Mouse (Mus musculus): Measurements from ENCODE around the gene Rhobtb1. TPM values are rescaled to one million over a fixed set of nuclear protein-coding genes. Genes with fewer than 3 reads are reported as not detected.

Gene Rhobtb1
- total RNA-seq, 2 experiments from 2014 or later, result 8.8 to 11.4 TPM

DNA sequence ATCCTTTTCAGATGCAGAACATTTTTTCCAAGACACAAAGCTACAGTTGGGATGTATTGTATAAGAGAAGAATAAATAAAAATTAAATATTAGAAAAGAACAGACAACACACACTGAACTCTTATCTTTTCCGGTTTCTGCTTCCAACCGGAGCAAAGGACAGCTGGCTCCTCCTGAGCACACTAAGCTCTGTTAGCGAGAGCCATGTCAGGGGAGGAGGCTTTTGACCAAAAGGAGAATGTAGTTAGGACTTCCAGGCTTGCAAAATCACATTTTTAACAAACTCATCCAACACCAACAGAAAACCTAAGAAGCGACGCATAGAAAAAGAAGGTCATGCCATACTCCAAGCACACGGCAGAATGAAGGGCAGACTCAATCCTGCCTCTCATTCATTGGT lies 54.8 kb downstream of the Rhobtb1 start:
- intact Hi-C loops (cut with DNase I; ENCODE audit: low total_unique reads), result no loop called here
- no peak for DNase-seq

DNA sequence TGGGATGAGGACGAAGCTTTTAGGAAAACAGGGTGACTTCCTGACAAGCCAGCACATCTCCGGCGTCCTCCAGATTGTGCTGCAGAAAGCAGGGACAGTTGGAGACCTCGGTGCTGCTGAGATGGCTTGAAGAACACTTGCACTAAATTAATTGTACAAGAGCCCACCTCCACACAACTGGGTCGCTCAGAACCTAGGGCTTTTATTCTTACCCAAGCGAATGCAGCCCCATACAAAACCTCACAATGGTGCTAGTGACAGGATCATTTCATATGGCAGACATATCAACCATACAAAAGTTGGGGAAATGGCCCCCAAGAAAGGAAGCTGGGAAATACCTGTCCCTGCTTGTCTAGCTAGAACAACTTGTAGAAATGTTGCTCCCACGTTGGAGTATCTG lies 56.2 kb downstream of the Rhobtb1 start:
- intact Hi-C loops (cut with DNase I; ENCODE audit: low total_unique reads), result no loop called here
- DNase-seq, result no peak

DNA sequence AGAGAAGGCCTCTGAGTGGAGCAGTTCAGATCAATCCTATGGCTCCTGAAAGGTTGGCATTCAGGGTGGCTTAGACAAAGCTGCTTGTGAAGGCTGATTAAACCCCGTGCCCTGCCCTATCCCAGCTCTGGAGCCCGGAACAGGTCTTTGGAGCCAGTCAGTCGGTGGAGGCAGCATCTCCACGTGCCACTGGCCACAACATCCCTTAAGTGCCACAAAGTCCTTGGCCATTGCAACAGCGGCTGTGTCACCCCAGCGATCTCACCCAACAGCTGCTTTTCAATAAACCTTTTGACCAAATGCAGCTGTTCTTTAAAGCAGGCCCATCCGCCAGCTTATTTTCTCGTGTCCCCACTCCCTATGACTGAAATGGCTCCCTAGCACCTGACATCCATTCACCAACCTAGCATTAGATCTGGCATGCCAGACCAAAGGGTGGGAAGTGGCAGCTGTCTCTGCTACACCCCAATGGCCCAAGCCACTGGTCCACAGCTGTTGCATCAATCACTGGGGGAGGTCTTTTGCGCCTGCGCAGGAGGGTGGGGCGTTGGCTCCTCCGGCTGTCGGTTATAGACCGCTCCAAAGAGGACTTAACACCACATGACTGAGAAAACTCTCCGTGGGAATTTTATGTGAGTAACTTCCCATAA lies 56.9 kb downstream of the Rhobtb1 start:
- peak; percentile 87 for DNase-seq
- intact Hi-C loops (cut with DNase I; ENCODE audit: low total_unique reads), result no loop called here

DNA sequence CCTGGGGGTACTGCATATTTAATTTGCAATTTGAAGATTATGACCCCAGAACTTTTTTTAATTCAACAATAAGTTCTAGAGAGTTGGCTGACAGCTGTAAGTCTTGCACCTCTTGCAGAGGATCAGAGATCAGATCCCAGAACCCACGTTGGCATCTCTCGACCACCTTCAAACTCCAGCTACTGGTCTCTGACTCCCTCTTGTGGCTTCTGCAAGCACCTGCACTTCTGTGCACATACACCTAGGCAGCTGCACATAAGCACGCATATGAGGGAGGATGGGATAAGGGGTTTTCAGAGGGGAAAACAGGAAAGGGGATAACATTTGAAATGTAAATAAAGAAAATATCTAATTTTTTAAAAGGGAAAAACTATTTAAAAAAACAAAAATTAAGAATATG lies 57.5 kb downstream of the Rhobtb1 start:
- intact Hi-C loops (cut with DNase I; ENCODE audit: low total_unique reads), result no loop called here
- DNase-seq, result no peak

DNA sequence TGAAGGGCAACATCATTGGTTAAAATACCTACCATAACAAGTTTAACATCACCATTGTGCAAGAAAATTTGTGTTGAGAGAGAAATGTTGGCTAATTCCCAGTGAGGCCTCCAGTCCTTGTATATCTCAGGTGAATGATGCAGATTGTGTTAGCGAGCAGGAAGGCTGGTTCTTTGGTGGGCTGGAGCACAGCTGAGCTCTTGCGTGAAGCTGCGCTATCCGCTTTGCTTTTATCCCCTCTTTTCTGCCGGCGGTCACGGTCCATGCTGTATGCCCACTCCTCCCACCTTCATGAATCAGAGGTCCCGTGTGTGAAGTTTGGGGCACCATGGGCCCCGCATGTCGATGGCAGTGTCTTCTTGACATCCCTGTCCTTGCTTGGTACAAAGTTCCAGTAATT lies 58.8 kb downstream of the Rhobtb1 start:
- intact Hi-C loops (cut with DNase I; ENCODE audit: low total_unique reads), result no loop called here
- DNase-seq, result no peak

DNA sequence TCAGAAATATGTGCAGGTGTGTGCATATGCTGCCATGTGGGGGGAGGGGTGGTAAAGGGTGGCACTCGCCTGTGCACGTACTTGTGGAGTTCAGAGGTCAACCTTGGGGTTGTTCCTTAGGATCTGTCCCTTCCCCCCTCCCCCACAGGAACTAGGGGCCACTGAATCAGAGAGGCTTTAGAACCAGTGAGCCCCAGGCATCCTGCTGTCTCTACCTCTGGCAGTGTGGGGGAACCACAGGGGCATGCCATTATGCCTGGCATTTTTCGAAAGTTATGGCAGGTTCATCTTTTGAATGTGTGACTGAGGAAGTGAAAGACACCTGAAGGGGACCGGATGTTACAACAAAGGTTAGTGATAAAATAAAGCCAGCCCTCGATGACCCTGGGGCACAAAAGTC lies 59.4 kb downstream of the Rhobtb1 start:
- DNase-seq, result no peak
- intact Hi-C loops (cut with DNase I; ENCODE audit: low total_unique reads), result no loop called here

DNA sequence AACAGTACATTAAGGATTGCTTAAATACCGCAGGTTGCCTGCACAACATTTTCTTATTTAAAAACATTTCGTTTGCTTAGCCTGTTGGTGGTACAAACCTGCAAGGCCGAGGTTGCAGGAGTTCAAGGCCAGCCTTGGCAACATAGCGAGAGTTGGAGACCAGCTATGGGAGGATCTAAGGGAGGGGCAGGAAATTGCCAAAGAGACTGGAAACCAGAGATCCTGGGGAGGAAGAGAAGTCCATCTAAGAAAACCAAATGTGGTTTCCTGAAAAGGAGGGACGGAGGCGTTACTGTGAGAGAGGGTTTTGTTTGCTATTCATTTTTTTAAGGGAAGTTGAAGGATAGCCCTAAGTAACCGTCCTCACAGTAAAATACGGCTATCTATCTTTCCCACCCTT lies 60.3 kb downstream of the Rhobtb1 start:
- intact Hi-C loops (cut with DNase I; ENCODE audit: low total_unique reads), result no loop called here

DNA sequence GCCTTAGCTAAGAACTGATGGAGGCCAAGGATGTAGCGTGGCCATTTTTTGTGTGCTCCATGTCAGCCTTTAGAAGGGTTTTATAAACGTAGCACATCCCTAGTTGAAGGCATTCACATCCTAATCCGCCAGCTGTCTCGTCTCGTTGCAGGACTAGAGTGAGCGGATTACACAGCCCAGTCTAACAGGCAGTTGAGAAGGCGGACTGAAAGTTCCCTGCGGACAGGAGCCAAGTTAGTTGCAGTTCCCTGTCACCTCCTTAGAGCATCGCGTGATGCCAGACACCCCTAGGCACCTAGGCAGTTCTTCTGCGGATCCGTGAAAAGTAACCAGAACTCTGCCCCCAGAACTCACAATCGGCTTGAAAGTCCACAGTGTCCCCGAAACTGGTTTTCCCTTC lies 60.7 kb downstream of the Rhobtb1 start:
- intact Hi-C loops (cut with DNase I; ENCODE audit: low total_unique reads), result no loop called here
- peak; percentile 58 for DNase-seq

More for the DNA sequence above, 60.3 kb downstream of the Rhobtb1 start:
- DNase-seq, result peak; percentile 38

DNA sequence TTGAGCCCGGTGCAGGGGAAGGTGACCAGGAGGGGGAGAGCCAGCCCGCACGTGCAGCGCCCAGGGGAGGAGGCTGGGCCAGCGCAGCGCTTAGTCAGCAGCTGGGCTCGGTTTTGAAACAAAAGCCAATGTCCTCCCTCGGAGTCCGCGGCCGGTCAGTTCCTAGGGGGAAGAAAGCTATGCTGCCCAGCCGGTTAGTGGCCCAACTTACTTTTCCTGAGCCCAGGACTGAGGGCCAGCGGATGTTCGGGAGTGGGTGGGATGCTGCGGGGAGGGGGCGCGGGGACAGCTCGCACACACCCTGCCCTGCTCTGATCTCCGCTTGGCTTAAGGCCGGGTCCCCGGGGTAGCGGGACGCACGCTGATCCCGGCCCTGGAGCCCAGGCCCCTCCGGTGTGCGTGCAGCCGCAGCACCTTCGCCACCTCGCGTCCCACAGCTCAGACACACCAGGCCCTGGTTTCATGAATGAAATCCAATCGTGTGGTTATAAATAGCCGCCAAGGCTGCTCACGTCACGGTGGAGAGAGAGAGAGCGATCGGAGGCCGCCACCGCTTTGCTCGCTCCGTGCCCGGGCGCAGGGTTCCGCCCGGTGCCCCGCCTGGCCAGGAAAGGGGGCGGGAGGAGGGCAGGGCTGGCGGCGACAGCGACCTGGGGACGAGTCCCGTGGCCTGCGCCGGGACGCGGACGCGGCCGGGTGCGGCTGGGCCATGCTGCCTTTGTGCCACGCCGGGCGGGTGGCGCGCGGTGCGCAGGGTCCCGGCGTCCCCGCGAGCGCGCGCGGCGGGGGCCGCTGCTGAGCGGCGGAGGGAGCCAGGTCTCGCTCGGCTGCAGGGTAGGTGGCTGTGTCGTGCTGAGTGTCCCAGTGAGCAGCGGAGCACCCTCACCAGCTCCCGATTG lies 61.6 kb downstream of the Rhobtb1 start, which contains the start of gene A930033H14Rik:
Gene A930033H14Rik (minus strand): TSS at position 557 of the 899 bp plus-strand sequence.
- intact Hi-C loops (cut with DNase I; ENCODE audit: low total_unique reads), result no loop called here
- peak; percentile 89 for DNase-seq

DNA sequence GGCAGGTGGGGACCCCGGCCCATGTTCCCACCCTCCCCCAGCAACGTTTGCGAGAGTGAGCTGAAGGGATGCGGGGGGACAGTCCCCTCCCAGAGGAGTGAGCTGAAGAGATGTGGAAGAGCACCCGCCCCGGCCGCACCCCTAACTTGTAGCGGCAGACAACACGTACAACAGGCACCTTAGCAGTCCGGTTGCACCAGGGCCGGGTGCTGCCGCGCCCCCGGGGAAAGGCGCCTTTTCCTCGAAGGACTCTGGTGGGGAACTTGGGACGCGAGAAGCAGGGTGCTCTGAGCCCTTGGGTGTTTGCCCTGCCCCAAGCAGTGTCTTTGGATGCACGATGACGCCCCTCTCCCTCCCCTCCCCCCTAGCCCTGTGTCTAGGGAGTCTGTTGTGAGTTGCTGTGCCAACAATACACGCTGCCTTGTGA lies 62.2 kb downstream of the Rhobtb1 start:
- intact Hi-C loops (cut with DNase I; ENCODE audit: low total_unique reads), result no loop called here
- DNase-seq, result peak; percentile 43

DNA sequence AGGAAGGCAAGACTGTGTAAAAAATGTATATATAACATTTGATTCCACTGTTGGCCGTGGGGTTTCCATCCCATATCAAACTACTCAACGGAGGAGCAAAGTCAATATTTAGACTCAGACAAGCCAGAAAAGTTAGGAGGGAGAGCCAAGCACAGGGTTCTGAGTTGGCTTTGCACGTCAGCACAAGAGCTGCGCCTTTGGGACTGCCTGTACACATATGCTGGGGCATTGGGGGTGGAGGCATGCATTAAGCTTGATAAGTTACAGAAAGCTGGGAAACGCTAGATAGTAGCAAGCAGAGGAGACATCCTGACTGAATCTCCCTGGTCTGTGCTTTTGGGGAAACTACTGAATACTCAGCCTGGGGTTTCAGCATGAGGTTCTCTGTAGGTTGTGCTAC lies 62.8 kb downstream of the Rhobtb1 start:
- DNase-seq, result no peak
- intact Hi-C loops (cut with DNase I; ENCODE audit: low total_unique reads), result no loop called here

DNA sequence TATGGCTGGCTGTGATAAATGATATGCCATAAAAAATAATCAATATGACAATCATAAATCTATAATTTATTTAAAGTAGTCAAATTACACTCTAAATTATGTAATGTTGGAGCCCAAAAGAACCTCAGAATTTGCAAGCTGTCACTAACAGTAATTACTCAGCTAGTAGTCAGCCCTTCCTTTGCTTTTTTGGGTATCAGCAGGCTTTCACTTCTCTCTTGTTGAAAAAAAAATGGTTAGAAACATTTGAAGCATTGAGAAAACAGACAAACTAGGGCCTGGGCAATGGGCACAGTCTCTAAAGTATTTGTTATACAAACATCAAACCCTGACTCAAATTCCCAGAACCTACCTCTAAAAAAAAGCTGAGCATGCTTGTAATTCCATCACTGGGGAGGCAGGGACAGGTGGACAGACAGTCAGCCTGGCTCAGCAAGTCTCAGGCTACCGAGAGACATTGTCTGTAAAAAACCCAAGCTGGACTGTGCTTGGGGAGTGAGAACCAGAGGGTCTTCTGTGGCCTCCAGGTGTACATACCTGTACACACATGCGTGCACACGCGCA lies 66.0 kb downstream of the Rhobtb1 start:
- intact Hi-C loops (cut with DNase I; ENCODE audit: low total_unique reads), result no loop called here
- no peak for DNase-seq

DNA sequence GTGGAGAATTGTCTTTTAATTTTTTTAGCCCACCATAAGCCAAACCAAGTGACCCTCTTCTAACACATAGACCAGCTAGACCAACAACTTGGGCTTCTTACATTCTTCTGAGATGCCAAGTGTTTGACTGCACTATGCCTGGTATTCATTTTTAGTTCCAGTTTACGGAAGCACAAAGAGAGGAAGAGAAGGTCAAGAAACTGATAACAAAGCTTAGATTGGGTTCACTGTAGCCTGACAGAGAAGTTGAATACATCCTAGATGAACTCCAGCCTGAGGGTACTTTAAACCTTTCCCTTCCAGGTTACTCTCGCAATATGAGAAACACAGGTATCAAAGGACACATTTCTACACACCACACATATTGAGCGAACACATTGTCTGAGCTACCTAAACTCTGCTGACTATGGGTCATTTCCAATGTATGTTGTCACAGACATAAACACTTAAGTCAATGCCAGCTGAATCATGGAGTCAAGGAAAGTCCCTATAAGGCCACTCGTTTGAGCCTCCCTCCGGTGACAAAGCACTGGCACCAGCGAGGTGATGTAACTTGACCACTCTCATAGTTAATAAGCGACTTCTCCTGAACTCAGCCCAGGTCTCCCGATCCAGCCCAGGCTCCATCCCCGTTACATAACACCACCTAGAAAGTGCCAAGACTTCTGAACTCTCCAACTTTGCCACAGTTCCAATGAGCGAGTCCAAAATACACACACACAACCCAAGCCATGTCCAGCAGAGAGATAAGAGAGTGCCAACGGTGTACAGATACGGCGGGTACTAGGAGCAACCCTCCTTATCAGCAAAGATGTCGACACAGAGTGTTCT lies 67.4 kb downstream of the Rhobtb1 start:
- intact Hi-C loops (cut with DNase I; ENCODE audit: low total_unique reads), result no loop called here
- peak; percentile 41 for DNase-seq

DNA sequence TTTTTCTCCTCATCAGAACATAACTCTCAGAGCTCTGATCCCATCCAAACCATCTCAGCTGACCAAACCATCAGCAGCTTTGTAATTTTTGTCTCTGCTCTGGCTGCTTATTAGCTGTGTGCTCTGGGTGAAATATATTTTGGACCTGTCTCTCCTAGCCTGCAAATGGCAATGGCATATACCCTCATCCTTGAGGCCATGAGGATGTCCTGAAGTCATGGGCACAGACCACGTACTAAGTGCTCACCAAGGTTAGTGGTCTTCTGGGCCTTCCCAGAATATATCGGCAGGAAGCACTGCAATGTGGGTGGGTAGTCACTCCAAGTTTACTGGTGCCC lies 68.0 kb downstream of the Rhobtb1 start:
- intact Hi-C loops (cut with DNase I; ENCODE audit: low total_unique reads), result no loop called here
- no peak for DNase-seq

DNA sequence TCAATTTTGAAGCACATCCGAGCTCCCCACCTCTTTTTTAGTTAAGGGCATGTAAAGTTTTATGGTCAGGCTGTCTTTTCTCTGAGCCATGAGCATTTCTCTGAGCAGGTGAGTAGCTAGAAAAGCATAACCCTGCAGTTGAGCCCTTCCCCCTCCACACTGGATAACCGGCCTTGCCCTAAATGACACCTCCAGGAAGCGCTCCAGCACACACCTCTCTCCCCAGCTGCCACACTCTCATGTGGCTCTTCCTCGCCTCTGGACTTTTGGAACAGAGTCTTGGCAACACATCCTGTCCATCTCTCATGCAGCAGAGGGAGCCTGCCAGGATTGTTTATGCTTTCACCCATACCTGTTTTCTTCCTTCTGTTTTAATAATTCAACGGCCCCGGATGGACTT lies 69.1 kb downstream of the Rhobtb1 start:
- intact Hi-C loops (cut with DNase I; ENCODE audit: low total_unique reads), result no loop called here
- DNase-seq, result no peak

DNA sequence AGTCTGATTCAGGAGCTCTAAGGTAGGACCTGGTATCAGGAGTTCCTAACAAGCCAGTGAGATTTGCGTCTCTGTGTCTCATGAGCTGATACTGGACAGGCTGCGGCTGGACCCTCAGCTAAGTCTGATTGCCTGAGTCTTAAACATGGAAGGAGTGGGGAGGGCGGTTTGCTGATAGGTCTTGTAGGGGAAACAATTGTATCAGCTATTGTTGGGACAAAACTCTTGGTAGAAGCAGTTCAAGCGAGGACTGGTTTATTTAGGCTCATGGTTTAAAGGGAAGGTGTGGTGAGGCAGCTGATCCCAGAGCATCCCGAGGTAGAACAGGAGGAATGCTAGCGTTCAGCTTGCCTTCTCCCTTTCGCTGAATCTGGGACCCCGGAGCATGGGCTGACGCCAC lies 69.9 kb downstream of the Rhobtb1 start:
- no peak for DNase-seq

DNA sequence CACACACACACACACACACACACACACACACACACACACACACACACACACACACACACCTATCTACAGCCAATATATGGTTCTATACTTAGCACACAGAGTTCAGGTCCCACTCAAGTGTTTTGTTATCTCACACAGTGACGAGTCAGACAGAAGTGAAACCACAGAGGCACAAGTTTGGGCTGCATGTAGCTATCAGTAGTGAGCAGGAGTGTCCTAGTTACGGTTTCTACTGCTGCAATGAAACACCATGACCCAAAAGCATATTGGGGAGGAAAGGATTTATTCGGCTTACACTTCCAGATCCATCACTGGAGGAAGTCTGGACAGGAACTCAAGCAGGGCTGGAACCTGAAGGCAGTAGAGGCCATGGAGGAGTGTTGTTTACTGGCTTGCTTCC lies 70.7 kb downstream of the Rhobtb1 start:
- no peak for DNase-seq
- intact Hi-C loops (cut with DNase I; ENCODE audit: low total_unique reads), result no loop called here

More for the DNA sequence above, 69.9 kb downstream of the Rhobtb1 start:
- intact Hi-C loops (cut with DNase I; ENCODE audit: low total_unique reads), result no loop called here

DNA sequence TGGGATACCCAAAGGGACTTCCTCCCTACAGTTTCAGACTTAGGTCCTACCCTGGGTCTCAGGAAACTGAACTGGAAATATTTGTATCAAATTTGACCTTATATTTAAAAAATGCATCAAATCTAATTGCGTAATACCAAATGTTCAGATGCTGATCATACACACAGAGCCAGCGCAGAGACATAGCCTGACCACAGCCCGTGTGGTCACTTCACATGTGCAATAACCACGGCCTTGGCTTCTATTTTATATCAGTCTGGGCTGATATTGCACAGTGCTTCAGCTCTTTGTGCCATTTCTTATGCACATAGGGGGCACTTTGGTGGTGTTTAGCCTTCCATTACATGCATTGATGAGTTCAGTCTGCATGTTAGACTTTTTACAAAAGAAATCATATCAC lies 72.0 kb downstream of the Rhobtb1 start:
- intact Hi-C loops (cut with DNase I; ENCODE audit: low total_unique reads), result no loop called here
- DNase-seq, result no peak

DNA sequence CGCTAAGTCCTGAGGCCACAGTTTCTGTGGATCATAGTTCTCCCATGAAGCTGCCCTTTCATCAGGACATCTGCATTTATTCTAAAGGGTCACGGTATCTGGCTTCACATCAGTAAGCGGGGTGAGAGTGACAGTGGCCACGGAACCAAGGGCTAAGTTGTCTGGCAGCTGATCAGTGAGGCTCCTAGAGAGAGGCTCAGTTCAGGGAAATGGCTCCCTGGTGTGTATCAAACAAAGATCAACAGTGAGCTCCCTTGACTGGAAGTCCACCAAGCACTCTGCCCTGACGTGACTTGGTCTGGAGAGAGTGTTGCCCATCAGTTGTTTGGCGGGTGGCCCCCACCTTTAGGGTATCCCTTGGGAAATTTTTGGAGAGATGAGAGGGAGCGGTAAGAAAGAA lies 73.0 kb downstream of the Rhobtb1 start:
- intact Hi-C loops (cut with DNase I; ENCODE audit: low total_unique reads), result no loop called here
- DNase-seq, result no peak

DNA sequence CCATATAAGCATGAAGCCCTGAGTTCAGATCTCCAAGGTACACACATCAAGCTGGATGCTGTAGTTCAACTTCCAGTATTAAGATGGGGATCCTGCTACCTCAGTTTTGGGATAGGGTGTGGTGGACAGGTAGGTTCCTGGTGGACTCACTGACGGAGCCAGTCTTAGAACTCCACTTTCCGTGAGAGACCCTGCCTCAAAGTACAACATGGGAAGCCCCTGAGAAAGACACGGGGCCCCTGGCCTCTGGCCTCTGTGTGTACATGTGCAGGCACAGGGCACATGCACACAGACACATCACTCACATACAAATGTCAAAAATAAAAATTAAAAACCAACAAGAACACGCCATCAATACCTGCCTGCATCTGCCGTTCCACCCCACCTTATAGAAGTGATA lies 74.2 kb downstream of the Rhobtb1 start:
- intact Hi-C loops (cut with DNase I; ENCODE audit: low total_unique reads), result no loop called here
- no peak for DNase-seq
